ENCODE assay signal across 9 mouse cellular contexts in genomic region chr3:89999830-90000229, GRCm38 (mm10). TPM values are rescaled to one million over a fixed set of nuclear protein-coding genes. Genes with fewer than 3 reads are reported as not detected.
DNase-seq lines count a peak whose midpoint lies in the region; ATAC-seq lines count a peak whose summit lies in the region.
"Had no signal": no experiment of that assay in that cellular context is flagged by ENCODE, and none has a peak within 500 bp of the region (broad histone marks: within the 10 kb centered on the region; RNA-seq: fewer than 3 reads in every experiment).

No protein-coding gene starts in this region.

- ATAC-seq in lung, embryonic 15.5 days (ENCODE audit: borderline replicate concordance, extremely low read depth, low FRiP score, low TSS enrichment): no peak
- no peak for ATAC-seq in hindbrain, embryonic 13.5 days (ENCODE audit: low FRiP score)
- peak; percentile 36 for ATAC-seq in monocyte, adult 5-6 weeks (replicated peaks; ENCODE audit: insufficient number of reproducible peaks, low FRiP score, low TSS enrichment, poor library complexity, severe bottlenecking)
- ATAC-seq: Patski had no signal

- no peaks in the 10 kb centered on the region for H3K9me3 ChIP-seq in lung, embryonic 15.5 days
- H3K9me3 ChIP-seq in hindbrain, embryonic 13.5 days: no peaks in the 10 kb centered on the region

- peak overlapping the region; percentile 94 for H3K27ac ChIP-seq in lung, embryonic 15.5 days
- no peak overlapping the region for H3K27ac ChIP-seq in brown adipose tissue, adult 24 weeks (replicated peaks; ENCODE audit: low read depth, low read length)
- 0 out of 2 replicates have a peak overlapping the region, but pooled peaks have one; percentile 94 for H3K27ac ChIP-seq in hindbrain, embryonic 13.5 days

- H3K9ac ChIP-seq in lung, embryonic 15.5 days: no peak overlapping the region
- peak overlapping the region; percentile 91; the same call in 1 of the 2 replicates for H3K9ac ChIP-seq in hindbrain, embryonic 13.5 days

- H3K4me2 ChIP-seq in lung, embryonic 15.5 days: no peak overlapping the region
- H3K4me2 ChIP-seq in hindbrain, embryonic 13.5 days: peak overlapping the region; percentile 91

- H3K4me3 ChIP-seq in lung, embryonic 15.5 days: no peak overlapping the region
- 0 out of 2 replicates have a peak overlapping the region, but pooled peaks have one; percentile 10 for H3K4me3 ChIP-seq in brown adipose tissue, adult 24 weeks (ENCODE audit: insufficient read depth, low read depth, low read length)
- peak overlapping the region; percentile 7; the same call in 1 of the 2 replicates for H3K4me3 ChIP-seq in hindbrain, embryonic 13.5 days

- no peak for DNase-seq in lung, postnatal 25 days (ENCODE audit: low spot score)
- no peak for DNase-seq in right cerebral cortex, postnatal 4 days
- DNase-seq in B cell, adult 2 months: no peak
- no peak for DNase-seq in urinary bladder, postnatal 10 days (ENCODE audit: low spot score)

- no peaks in the 10 kb centered on the region for H3K27me3 ChIP-seq in lung, embryonic 15.5 days
- H3K27me3 ChIP-seq in hindbrain, embryonic 13.5 days: no peaks in the 10 kb centered on the region
- H3K27me3 ChIP-seq: Patski had no signal

- peaks cover 48% of the 10 kb centered on the region for H3K36me3 ChIP-seq in lung, embryonic 15.5 days
- peaks cover 53% of the 10 kb centered on the region for H3K36me3 ChIP-seq in hindbrain, embryonic 13.5 days

- peaks cover 19% of the 10 kb centered on the region for H3K4me1 ChIP-seq in lung, embryonic 15.5 days
- H3K4me1 ChIP-seq in brown adipose tissue, adult 24 weeks (ENCODE audit: control insufficient read depth, insufficient read depth, insufficient read length, low read length): no peaks in the 10 kb centered on the region
- H3K4me1 ChIP-seq in hindbrain, embryonic 13.5 days (replicated peaks): peaks cover 24% of the 10 kb centered on the region

- 75% methylated on average over 4 of the region's 4 CpGs for WGBS in lung, embryonic 15.5 days
- WGBS in hindbrain, embryonic 13.5 days: 92% methylated on average over 4 of the region's 4 CpGs

RNA-seq across cellular contexts. Expression of gene Hax1, which starts 1.2 kb away (rescaled TPM):
- polyA plus RNA-seq in lung, embryonic 15.5 days (2015; fragmentation: Nextera tagmentation; extraction: Ambion mirVana): 164 TPM in 2 replicates
- 79.2 and 79.9 TPM in 2 replicates for polyA plus RNA-seq in brown adipose tissue, adult 24 weeks (2012; ENCODE audit: insufficient read depth, insufficient read length, missing spikeins)
- polyA plus RNA-seq in hindbrain, embryonic 13.5 days (2015; fragmentation: Nextera tagmentation; extraction: Ambion mirVana): 127 and 129 TPM in 2 replicates
- total RNA-seq in monocyte, adult 5-6 weeks (2017): 44.9 to 89.5 TPM (median 54.6 TPM) in 3 replicates

RNA-seq across cellular contexts. Expression of gene Atp8b2, which starts 36.5 kb away (rescaled TPM):
- polyA plus RNA-seq in lung, embryonic 15.5 days (2015; fragmentation: Nextera tagmentation; extraction: Ambion mirVana): 14.7 and 14.8 TPM in 2 replicates
- polyA plus RNA-seq in brown adipose tissue, adult 24 weeks (2012; ENCODE audit: insufficient read depth, insufficient read length, missing spikeins): 8.4 and 10.2 TPM in 2 replicates
- polyA plus RNA-seq in hindbrain, embryonic 13.5 days (2015; fragmentation: Nextera tagmentation; extraction: Ambion mirVana): 13.4 TPM in 2 replicates
- 67.8 to 132 TPM (median 89.1 TPM) in 3 replicates for total RNA-seq in monocyte, adult 5-6 weeks (2017)

RNA-seq across cellular contexts. Expression of gene 4933434E20Rik, which starts 51.6 kb away (rescaled TPM):
- polyA plus RNA-seq in lung, embryonic 15.5 days (2015; fragmentation: Nextera tagmentation; extraction: Ambion mirVana): 142 and 154 TPM in 2 replicates
- polyA plus RNA-seq in brown adipose tissue, adult 24 weeks (2012; ENCODE audit: insufficient read depth, insufficient read length, missing spikeins): 62.5 and 63.0 TPM in 2 replicates
- polyA plus RNA-seq in hindbrain, embryonic 13.5 days (2015; fragmentation: Nextera tagmentation; extraction: Ambion mirVana): 225 and 227 TPM in 2 replicates
- 71.0 to 80.3 TPM (median 79.6 TPM) in 3 replicates for total RNA-seq in monocyte, adult 5-6 weeks (2017)

RNA-seq across cellular contexts. Expression of gene Ubap2l, which starts 52.6 kb away (rescaled TPM):
- polyA plus RNA-seq in lung, embryonic 15.5 days (2015; fragmentation: Nextera tagmentation; extraction: Ambion mirVana): 153 and 157 TPM in 2 replicates
- 43.1 and 61.4 TPM in 2 replicates for polyA plus RNA-seq in brown adipose tissue, adult 24 weeks (2012; ENCODE audit: insufficient read depth, insufficient read length, missing spikeins)
- polyA plus RNA-seq in hindbrain, embryonic 13.5 days (2015; fragmentation: Nextera tagmentation; extraction: Ambion mirVana): 157 TPM in 2 replicates
- total RNA-seq in monocyte, adult 5-6 weeks (2017): 84.5 to 177 TPM (median 158 TPM) in 3 replicates
